Mouse (Mus musculus) spleen, postnatal 10 days (tissue): ENCODE results near the gene Gk5.
"Not testable (repeated sequence)": the region's sequence is repeated elsewhere in the genome, so short reads cannot be mapped to it uniquely, and the experiment has no call there.

Experiments used
- DNase-seq, 2 experiments: peaks; one replicate each; pipeline ENCODE4 v3.0.0; 2021 to 2022; ENCODE audit warnings: low spot score in 2 of 2

Gk5 gene

DNA sequence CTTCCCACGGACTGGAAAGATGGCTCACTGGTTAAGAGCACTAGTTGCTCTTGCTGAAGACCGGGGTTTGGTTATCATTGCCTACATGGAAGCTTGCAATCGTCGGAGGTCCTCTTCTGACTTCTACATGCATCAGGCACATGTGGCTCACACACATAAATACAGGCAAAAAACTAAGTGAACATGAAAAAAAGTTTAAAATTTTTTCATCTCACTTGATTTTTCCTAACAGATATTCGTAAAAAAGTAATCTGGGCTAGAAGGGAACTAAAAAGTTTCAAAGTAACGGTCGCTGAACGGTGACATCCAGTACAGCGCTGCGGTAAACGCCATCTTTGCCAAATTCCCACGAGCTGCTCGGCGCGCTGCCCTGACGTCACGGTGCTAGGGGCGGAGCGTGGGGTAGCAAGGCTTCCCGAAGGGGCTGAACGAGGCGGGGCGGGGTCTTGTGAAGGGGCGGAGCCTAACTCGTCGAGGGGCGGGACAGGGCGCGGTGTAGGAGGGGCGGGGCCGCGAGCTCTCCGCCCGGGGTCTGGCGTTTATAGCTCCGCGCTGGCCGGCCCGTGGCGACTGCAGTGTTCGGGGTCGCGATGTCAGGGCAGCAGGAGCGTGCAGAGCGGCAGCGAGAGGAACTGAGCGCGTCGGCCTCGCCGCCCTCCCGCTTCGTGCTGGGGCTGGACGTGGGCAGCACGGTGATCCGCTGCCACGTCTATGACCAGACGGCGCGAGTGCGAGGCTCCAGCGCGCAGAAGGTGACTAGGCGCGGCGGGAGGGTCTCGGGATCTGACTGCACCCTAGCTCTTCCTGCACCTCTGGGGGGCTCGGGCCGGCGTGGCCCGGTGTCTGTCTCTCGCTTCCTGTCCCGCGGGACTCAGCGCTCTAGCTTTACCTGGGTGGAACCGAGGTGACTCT lies at the start of gene Gk5:
Gene Gk5, plus strand, starts transcription at position 502 of the 912 bp plus-strand sequence.
- peak; percentile 97 to 100 for DNase-seq

DNA sequence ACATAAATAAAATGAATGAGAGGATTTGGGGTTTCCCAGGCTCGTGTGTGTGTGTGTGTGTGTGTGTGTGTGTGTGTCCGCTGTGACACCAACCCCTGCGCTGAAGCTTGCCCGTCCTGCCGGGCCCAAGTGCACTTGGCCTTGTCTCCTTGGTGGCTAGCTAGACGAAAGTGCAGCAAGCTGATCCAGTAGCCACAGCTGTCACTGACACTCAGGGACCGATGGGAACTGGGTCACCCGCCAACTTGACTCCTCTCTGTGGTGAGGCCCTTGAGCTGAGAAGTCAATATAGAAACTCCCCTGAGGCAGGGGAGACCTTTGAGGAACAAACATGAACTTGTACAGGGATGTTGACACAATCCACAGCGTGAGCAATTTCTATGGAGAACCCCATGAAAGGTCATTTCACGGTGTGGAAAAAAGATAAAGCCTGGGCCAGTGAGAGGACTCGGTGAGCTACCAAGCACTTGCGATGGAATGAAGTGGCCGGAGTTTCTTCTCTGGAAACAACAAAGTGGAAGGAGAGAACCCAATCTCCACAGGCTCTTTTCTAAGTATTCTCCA lies 40.3 kb upstream of the Gk5 start:
- no peak for DNase-seq

DNA sequence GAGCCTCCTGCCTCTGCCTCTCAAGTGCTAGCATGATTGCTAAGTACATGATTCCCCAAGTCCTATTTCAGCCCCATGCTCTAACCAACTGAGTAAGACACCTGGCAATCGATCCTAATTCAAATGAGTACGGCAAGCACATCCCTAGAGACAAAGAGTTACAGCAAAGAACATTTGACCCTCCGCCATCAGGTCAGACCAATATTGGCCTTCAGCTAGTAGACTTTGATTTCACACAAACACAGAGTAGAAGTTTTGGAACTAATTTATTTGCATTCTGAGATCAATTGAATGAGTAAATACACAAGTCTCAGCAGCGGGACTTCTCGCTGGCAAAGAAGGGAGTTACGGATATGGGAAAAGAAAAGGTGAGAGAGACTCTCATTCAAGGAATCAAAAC lies 33.9 kb upstream of the Gk5 start:
- no peak for DNase-seq

DNA sequence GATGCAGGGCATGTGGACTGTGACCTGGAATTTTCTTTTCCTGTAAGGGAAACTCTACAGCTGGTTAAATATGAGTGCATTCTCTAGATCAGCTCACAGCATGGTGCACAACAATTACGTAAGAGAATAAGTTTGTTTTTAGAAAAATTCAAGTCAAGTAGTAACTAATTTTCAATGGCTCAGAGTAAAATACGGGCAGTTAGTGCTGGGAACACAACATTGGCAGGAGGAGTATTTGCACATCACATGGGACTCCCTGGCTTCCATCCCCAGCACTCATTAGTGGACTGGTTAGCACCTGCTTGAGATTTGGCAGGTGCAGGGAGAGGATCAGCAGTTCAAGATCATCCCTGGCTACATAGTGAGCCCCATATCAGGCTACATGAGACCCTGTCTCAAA lies 31.5 kb upstream of the Gk5 start:
- DNase-seq = no peak

DNA sequence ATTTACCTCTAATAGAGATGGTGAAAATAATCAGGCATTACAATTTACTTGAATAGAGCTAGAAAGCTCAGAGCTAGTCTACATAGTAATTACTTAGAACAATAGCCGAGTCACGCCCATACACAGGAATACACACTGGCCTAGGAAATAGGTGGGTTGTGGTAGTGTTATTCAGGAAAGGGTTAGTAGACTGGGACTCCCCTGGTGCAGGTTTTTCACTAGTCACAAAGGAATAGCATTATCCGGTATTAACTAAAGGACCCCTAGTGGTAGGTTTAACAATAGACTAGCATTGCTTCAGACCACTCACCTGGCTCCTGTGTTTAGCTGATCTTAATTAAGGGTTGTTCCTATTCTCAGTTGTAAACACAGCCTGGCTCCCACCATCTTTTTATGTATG lies 30.7 kb upstream of the Gk5 start:
- DNase-seq = not testable (repeated sequence)

DNA sequence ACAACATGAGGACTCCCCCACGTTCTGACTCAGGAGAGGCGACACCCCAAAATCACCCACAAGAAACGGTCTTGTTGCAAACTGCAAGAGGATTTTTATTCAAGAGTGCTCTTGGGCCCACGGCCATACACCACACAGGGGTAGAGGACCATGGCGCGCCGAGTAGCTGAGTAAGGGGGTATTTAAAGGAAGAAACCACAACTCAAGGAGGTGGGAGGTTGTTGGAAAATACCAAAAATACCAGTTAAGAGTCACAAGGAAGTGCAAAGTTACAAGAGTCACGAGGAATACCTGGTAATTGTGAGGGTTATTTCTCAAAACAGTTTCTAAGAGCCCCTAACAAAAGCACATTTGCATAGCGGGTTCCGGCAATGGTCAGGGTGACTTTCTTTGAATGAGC lies 26.5 kb upstream of the Gk5 start:
- not testable (repeated sequence) for DNase-seq

DNA sequence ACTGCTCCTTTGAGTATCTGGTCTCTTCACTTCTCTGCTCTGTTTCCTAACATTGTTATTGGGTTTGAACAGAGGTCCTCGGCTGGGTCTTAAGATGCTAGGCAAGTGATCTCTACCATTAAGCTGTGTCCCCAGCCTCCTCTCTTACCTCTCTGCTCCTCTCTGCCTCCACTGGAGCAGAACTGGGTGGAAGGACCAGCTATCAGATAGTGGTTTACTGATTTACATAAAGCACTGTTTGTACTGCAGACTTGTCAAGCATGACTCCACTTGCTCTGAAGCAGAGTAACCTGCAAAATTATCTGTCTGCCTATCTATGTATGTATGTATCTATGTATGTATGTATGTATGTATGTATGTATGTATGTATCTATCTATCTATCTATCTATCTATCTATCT lies 25.9 kb upstream of the Gk5 start:
- DNase-seq = no peak

DNA sequence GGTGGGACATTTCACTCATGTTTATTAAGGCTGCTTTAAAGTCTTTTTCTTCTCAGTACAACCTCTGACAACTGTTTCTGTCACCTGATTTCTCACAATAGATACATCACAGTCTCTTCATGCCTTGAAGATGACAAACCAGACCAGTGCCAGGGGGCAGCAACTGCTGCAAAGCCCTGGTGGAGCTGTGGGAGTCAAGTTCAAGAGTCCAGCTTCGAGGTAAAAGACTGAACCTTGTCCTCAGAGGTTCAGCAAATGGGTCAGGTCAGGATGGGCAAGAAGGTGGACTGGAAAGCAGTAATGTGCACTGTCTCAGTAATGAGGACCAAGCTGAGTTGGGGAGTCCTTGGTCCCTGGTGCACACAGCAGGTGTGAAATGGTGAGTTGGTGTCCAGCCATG lies 24.8 kb upstream of the Gk5 start:
- DNase-seq = no peak

DNA sequence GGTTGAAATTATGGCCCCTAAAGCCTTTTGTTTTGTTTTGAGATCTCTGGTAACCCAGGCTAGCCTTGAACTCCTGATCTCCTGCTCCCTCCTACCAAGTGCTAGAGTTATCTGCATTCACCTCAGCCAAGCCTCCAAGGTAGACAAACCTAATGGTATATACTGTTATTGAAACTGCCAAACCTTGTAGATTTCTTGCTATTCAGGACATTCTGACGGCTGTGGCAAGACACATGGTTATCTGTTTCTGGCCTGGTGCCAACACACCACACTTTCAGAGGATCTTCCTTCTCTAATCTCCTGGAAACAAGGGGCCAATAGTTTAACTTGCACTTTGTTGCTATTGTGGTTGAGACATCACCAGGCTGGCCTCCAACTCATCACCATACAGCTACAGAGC lies 24.0 kb upstream of the Gk5 start:
- DNase-seq = peak in 1 of 2 experiments; percentile 16

DNA sequence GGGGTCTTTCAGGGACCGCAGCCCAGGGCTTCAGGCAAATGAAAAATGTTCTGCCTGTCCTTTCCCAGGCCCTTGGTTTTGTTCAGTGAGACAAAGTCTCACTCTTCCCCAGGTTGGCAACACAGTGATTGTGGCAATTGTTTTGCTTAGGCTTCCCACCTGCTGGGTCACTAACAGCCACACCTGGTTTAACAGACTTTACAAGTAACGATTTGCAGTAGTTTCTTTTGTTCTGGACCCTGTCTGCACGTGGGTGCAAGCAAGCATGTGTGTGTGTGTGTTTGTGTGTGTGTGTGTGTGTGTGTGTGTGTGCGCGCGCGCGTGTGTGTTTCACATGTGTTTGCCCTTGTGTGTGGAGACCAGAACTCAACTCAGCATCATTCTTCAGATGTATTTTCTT lies 16.3 kb upstream of the Gk5 start:
- no peak for DNase-seq

DNA sequence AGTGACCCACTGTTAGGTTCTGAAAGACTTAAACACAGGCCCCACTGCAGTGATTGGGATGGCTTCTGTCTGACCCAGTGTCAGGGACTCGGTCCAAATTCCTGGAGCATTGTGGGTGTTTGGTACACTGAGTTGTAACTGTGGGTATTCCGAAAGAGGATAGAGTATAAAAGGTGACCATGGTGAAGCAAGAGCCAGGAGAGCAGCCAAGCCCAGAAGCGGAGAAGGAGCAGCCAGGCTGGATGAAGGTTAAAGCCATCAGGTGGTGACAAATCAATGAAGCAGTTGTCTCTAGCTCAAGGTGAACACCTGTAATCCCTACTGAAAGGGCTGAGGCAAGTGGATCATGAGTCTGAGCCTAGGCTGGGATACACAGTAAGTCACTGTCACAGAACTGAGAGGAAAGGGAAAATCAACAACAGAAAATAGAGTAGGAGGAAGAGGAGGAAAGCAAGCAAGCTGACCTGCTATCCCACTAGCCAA lies 6.2 kb upstream of the Gk5 start:
- no peak for DNase-seq

DNA sequence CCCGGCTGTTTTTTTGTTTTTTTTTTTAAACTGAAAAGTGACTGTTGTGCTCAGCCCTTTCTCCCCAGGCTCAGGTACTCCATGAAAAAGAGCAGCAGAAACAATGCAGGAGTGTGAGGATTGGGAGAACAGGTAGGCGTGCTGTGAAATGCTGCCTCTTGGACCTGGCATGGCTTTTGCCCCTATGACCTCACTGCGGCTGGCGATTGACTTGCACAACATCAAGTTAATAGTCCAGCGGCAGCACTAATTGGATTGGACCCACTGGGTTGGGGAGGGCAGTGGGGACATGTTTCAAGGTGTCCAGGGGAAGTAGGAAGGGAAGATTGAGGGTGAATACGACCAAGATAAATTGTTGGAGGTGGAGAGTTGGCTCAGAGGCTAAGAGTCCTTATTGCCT lies 2.4 kb upstream of the Gk5 start:
- no peak for DNase-seq

DNA sequence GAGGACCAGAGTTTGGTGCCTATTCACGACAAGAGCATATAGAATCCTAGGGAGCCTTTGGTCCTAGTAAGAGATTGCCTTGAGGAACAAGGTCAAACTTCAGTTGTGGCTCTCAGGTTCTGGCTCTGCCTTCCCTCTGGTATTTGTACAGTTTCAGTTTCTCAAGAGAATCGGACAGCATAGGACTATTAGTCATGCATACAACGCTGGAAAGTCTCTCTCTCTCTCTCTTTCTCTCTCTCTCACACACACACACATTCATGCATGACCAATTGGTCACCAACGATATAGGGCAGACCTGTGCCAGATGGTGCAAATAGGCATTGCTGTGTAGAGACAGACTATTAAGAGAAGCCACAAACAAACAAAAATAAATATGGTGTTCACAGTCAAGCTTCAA lies 946 bp upstream of the Gk5 start:
- no peak for DNase-seq

DNA sequence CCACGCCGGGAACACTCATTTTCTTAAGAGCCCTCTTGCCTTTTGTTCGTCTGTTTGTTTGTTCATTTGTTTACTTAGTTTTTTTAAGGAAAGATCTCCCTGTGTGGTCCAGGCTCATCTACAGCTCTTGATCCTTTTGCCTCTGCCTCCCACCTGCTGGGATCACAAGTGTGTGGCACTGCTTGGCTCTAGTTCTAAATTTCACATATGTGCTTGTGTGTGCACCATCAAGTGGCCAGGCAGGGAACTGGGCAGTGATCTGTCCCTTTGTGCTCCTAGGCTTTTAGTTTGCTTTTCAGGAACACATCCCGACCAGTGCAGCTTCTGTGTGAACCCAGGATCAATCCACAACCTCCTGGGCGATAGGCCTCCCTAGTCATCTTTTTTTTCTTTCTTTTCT lies 8.8 kb downstream of the Gk5 start:
- DNase-seq = no peak

DNA sequence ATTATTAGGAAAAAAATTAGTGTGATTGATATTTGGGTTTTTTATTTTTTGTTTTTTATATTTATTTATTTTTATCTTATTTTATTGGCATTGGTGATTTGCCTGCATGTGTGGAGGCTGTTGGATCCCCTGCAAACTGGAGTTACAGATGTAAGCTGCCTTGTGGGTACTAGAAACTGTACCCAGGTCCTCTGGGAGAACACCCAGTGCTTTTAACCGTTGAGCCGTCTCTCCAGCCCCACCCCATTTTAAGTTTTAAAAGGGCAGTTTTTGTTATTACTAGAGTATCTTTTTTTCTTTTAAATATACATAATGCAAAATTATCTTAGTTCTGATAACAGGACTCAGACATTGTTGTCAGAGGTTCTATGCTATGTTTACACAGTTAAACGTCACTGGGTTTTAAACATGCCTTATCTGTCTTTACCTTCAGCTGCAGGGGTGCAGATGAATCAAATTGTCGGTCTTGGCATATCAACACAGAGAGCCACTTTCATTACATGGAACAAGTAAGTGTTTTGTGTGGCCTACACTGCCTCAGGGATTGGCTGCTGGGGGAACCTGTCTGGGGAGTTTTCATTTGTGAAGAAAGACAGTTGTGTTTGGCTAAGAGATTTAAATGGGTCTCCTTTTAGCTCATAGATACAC lies 13.9 kb downstream of the Gk5 start:
- no peak for DNase-seq

DNA sequence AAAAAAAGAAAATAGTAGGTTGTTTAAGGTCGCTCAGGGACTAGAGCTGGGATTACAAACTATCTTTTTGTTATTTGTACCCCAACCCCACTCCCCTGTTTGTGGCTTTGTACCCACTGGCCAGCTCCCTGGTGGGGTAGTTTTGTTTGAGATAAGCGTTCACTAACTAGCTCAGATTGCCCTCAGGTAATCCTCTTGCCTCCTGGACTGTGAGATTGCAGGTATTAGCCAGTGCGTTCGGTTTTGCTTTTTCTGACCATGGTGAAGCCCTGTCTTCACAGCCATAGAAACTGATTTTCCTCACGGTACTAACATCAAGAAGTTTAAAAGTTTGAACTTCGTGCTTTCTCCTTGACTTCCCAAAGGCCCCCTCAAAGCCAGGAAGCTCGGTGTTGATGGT lies 15.3 kb downstream of the Gk5 start:
- no peak for DNase-seq

DNA sequence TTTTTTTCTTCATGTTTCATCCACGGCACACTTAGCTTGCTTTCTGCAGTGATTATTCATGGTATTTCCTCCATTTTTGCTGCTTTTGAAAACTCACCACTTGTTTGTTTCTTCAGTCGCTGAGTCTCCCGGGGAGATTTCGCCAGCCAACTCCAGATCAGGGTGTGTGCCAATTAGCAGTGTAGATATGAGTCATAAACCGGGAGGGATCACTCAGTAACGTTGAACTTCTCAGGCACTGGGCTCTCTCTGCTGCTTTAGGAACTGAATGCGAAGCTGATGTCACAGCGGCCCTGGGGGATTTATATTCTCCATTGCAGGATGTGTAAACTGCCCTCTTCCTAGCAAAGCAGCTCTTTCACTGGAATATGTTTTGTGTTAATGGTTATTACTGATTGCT lies 15.8 kb downstream of the Gk5 start:
- no peak for DNase-seq

DNA sequence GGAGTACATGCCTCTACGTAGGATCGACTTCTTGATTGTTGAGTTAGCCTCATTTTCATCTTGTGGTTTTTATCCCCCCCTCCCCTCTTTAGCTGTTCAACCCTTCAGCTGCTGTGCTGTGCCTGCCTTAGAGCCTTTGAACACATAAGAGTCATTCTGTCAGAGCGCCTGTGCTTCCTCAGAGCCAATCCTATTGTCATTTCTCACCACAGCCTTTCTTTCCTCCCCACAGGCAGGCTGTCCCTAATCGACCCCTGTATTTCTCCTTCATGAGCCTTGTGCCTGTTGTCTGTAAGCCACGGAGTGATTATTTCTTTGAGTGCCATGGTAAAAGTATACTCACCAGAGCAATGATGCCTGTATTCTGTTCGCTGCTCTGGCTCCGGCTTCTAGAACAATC lies 16.3 kb downstream of the Gk5 start:
- DNase-seq = no peak

DNA sequence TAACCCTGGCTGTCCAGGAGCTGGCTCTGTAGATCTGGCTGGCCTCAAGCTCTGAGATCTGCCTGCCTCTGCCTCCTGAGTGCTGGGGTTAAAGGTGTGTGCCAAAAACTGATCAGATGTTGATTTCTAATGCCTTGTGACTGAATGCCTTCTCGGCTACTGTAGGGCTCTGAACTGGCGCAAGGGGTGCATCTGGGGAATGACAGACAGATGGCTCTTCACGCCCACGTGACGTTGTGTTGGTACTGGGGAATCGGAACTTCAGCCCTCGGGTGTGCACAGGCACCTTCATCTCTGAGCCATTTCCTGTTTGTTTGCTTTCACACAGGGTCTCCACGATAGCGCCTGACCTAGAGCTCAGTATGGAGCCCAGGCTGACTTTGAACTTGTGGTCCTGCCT lies 19.8 kb downstream of the Gk5 start:
- DNase-seq = no peak

DNA sequence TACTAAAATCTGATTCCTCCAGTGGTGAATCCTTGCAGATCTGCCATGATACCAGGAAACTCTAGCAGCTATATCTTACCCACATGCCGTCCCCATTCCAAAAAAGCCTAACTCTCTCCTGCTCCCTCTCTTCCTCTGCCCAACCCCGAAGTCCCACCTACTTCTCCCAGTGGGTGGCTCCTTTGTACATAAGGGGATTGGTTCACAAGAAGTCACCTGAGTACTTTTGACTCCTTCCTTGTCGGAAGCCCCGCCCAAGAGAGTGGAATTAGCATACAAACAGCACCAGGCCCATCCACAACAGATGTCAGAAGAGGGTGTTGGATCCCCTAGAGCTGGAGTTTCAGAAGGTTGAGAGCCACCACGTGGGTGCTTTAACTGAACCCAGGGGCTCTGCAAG lies 20.7 kb downstream of the Gk5 start:
- DNase-seq = no peak

DNA sequence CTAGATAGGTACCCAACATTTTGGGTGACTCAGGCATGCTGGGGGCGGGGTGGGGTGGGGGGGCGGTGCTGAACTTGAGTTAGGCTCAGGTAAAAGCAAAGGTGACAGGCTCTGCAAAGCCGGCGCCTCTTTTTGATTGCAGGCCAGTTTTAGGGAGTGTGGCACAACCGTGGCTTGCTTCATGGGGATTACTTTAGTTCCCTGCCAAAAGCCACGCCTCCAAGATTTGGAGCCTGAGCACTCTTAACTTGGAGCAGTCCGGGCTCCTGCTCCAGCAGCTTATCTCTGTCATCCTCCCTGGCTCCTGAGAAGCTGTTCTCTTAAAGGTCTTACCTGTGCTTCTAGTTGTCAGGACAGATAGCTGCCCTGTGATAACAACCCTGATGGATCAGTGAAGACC lies 21.8 kb downstream of the Gk5 start:
- DNase-seq = no peak

DNA sequence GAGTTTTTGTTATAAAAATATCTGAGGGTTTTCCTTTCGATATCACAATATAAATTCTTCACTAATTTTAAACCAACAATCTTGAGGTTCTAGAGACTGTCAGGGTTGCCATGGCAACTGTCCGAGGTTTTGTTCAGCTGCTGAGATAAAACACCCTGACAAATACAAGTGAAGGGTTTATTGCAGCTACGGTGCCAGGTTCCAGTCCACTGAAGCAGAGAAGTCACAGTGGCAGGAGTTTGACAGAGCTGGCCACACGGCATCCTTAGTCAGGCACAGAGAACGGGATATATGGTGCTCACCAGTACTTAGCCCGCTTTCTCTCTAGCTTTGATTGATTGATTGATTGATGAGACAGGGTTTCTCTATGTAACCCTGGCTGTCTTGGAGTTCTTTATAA lies 23.3 kb downstream of the Gk5 start:
- no peak for DNase-seq

DNA sequence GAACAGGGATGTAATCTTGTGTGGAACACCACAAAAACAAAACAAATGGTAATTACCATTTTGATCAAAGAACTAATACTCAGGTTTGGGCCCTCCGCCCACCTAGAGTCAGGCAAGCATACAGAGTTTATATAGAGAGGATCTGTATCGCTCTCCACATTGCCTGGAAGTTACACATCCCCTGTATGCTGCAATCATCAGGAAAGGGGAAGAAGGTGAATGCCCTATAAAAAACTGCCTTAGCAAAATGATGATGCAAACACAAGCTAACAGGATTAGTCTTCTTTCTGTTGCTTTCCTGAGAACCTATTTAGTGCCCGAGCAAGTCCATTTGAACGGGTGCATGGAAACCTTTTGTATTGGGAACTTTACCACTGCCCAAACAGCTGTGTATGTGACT lies 24.5 kb downstream of the Gk5 start:
- DNase-seq = no peak
